Mouse (Mus musculus) gastrocnemius, adult 18-20 months (tissue): ENCODE measurements around the gene Rabgef1. TPM values are rescaled to one million over a fixed set of nuclear protein-coding genes. Genes with fewer than 3 reads are reported as not detected.
"Not testable (repeated sequence)": the region's sequence is repeated elsewhere in the genome, so short reads cannot be mapped to it uniquely, and the experiment has no call there.

Experiments used
- DNase-seq: peaks from one replicate; pipeline ENCODE4 v3.0.0; 2021; ENCODE audit warnings: low spot score
- total RNA-seq, 2 experiments: library from RNA; stranded (reverse); gene quantifications; 2 replicates each; pipeline ENCODE4 v1.2.3; 2021

Gene Rabgef1
- total RNA-seq, 2 experiments from 2014 or later = 91.2 to 116 TPM

GRCm38 (mm10) chr5:130205441-130206023 is 33.9 kb downstream of the Rabgef1 start:
- no peak for DNase-seq

GRCm38 (mm10) chr5:130207299-130207698 is 35.7 kb downstream of the Rabgef1 start:
- no peak for DNase-seq

- DNase-seq = no peak
Observed at GRCm38 (mm10) chr5:130212956-130213355, 41.4 kb downstream of the Rabgef1 start.

- no peak for DNase-seq
Observed at GRCm38 (mm10) chr5:130216781-130217180, 45.2 kb downstream of the Rabgef1 start, which contains the start of gene Tmem248. Tmem248 (plus strand) TSS chr5:130217081.

GRCm38 (mm10) chr5:130217406-130217805 is 45.8 kb downstream of the Rabgef1 start:
- DNase-seq = no peak

GRCm38 (mm10) chr5:130218336-130218735 is 46.7 kb downstream of the Rabgef1 start:
- DNase-seq = no peak

- DNase-seq = no peak
Observed at GRCm38 (mm10) chr5:130221316-130221715, 49.7 kb downstream of the Rabgef1 start.

- no peak for DNase-seq
Observed at GRCm38 (mm10) chr5:130221760-130222145, 50.2 kb downstream of the Rabgef1 start.

GRCm38 (mm10) chr5:130222146-130223004 is 50.8 kb downstream of the Rabgef1 start:
- peak; percentile 95 for DNase-seq

- no peak for DNase-seq
Observed at GRCm38 (mm10) chr5:130226790-130227189, 55.2 kb downstream of the Rabgef1 start.

- no peak for DNase-seq
Observed at GRCm38 (mm10) chr5:130228120-130228519, 56.5 kb downstream of the Rabgef1 start.

GRCm38 (mm10) chr5:130236302-130236701 is 64.7 kb downstream of the Rabgef1 start:
- DNase-seq = no peak

GRCm38 (mm10) chr5:130239236-130239635 is 67.6 kb downstream of the Rabgef1 start:
- DNase-seq = no peak

- no peak for DNase-seq
Observed at GRCm38 (mm10) chr5:130239856-130240255, 68.3 kb downstream of the Rabgef1 start.

GRCm38 (mm10) chr5:130241426-130241825 is 69.8 kb downstream of the Rabgef1 start:
- peak; percentile 51 for DNase-seq

- no peak for DNase-seq
Observed at GRCm38 (mm10) chr5:130247823-130248222, 76.2 kb downstream of the Rabgef1 start.

GRCm38 (mm10) chr5:130254164-130255016 is 82.8 kb downstream of the Rabgef1 start:
- peak; percentile 42 for DNase-seq

GRCm38 (mm10) chr5:130255017-130255720 is 83.6 kb downstream of the Rabgef1 start, which contains the start of the genes Sbds and Tyw1:
Sbds (minus strand) TSS chr5:130255530.
Tyw1 (plus strand) TSS chr5:130255619.
- peak; percentile 98 for DNase-seq

GRCm38 (mm10) chr5:130255799-130256525 is 84.4 kb downstream of the Rabgef1 start:
- not testable (repeated sequence) for DNase-seq

- DNase-seq = peak; percentile 97
Observed at GRCm38 (mm10) chr5:130256678-130257271, 85.2 kb downstream of the Rabgef1 start.
